Mouse (Mus musculus) ovary, postnatal 14 days (tissue): Measurements from ENCODE around the gene Col13a1.

ENCODE experiments used
- DNase-seq: peaks from one replicate; pipeline ENCODE4 v3.0.0; 2022; ENCODE audit warnings: low spot score

The Col13a1 gene

DNA sequence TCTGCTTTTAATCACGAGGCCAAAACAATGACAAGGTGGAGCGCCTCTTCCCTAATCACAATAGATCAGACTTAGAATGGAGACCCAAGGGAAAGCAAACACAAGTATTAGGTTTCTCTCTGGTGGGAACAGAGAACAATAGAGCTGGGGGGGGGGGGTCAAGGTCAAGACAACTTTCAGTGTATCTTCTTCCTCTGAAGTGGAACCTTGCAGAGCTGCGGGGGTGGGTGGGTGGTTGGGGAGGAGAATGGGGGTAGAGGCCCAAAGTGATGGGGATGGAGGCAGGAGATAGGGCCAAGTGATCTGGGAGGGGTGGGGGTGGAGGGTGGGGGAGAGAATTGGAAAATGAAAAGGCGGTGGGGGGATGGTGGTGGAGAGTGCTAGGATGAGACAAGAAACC lies 149.9 kb downstream of the Col13a1 start:
- DNase-seq: no peak

DNA sequence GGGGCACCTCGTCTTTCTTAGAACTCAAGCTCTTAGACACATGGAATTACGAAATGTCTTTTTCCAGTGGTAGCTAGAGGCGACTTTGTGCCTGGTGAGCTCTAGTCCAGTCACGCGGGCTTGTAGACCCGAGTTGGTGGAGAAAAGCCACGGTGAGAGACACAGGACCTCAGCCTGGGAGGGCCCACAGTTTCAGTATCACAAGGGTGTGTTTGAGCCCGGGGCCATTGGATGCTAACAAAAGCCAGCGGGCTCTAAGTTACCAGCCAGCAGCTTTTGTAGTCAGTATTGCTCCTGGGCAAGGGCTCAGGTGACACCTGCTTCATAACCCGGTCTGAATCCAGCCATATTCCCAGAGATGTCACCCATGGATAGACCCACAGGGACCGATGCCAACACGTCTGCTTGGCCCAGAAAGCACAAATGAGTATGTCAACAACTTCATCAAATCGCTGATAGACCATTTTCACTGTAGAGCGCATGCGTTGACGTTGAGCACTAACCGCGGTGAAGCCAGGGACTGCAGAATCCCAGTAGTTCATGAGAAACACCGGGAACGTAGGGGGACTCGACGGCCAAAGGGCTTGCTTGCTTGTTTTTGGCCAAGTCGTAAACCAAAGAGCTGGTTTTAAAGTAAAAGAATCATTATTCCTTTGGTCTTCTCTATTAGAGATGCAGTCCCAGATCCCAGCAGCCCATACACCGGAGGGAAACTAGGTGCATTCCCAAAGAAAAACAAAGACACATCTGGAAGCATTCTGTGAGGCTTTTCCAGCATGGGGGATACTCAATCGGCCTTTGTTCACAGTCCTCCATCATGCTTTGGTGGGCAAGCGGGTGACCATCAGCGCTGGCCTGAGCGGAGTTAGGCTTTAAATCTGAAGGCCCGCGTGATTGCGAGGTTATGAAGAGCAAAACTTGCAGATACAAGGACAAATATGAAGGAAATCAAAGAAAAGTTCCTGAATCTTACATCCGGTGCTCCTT lies 150.7 kb downstream of the Col13a1 start:
- no peak for DNase-seq

DNA sequence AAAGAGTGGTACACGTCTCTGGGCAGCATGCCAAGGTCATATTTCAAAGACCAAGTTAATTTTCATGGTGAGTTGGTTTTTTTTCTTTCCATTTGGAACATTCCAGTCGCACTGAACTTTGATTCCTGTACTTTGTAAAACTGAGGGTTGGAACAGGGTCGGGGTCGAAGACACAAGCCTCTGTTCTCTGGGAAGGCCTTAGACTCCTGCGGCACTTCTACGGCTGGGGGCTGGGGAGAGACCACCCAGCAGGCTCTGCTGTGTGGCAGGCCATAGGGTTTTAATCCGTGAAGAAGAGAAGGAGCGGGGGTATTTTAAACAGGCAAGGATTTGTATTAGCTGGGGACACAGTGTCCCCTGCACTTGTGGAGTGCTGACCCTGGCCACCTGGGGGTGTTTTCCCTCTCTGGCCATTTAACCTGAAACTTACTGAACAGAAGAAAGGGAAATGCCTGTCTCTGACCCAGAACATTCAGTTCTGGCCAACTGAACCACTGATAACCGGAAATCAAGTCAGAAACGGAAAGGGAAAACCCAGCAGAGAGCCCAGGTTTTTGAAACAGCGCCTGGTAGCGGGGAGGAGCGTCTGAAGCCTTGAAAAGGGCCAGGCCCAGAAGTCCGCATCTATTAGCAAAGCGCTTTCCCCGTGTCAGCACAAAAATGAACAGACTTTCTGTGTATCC lies 152.0 kb downstream of the Col13a1 start:
- DNase-seq: no peak

DNA sequence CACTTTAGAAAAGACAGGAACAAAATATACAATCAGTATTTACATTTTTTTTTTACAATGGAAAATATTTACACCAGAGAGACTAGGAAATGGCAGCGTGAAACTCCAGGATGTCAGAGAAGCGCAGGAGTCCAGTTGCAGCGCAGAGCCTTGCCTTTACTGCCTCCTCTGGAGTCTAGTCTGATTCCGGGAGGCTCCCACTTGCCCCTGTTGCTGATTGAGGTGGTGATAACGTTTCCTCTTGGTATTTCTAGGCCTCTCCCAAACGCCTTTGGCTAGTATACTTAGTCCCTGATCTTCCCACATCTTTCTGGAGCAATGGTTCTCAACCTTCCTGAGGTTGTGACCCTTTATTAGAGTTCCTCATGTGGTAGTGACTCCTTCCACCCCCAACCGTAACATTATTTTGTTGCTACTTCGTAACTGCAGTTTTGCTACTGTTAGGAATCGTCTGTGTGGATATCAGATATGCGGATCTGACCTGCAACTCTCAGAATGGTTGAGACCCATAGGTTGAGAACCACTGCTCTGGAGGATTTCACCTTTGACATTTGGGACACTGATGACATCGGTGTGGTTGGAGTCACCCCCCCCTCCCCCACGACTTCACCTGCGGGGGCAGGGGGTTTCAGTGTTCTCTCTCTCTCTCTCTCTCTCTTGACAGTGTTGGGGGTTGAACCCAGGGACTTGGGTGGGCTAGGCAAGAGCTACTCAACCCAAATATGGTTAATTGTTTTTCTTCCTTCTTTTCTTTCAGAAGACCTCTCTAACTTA lies 152.7 kb downstream of the Col13a1 start:
- no peak for DNase-seq

DNA sequence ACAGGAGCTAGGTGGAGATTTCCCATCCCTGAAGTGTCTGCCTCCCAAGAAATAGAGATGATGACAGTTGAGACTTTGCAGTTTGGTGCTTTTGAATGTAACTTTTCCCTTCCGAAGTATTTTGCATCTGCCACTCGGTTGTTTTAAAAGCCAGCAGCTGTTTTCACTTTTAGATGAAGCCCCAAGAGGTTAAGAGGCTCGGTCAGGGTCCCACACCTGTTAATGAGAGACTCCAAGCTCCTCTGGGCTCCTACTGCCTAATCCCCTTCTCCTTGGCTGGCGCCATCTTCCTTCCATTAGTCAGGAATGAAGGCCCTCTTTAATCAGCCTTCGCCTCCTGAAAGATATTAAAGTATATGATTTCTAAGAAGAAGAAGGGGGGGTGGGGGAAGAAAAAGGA lies 153.4 kb downstream of the Col13a1 start:
- DNase-seq: no peak

DNA sequence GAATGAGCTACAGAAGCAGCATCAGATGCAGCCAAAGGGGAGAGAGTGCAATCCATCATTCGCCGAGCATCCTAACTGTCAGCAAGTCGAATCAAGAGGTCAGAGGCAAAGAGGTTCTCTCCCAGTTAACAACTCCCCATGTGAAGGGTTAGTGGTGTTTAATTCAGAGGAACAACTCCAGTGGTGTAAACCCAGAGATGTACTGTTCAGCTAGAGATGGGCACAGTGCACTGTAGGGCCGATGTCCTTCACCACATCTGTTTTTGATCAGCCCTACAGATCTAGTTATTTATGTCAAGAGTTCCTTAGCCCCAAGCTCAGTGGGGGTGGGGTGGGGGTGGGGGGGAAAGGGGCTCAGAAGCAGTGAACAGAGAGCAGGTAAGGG lies 155.2 kb downstream of the Col13a1 start:
- no peak for DNase-seq

DNA sequence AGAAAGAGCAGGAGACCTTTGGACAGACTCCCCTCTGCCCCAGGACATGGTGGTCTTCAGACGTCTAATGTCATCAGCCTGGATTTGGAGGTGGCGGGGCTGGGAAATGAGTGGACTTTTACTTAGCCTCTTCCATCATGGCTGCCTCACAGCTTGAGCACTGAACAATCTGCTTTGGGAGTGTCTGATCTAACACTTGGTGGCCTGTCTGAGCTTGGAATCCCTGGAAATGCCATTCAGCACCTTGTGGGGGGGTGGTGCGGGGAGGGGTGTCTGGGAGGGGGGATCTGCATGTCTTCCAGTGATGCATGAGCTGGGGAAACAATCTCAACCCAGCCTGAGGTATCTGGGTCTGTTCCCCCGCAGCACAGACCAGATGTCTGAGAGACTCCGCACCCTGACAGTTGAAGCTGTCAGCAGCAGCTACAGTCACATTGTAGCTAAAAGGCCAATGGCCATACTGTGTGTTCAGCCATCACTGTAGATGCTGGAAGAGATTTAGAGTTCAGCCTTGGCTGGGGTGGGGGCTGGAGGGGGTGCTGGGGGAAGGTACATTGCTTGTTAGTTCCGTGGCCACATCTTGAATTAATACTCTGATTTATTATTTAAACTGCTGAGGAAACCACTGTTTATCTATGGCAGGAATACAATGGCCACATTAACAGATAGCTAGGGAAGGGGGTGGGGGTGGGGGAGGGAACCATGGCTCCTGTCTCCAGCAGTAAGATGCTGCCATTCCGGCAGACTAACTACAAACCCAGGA lies 155.8 kb downstream of the Col13a1 start:
- DNase-seq: no peak

DNA sequence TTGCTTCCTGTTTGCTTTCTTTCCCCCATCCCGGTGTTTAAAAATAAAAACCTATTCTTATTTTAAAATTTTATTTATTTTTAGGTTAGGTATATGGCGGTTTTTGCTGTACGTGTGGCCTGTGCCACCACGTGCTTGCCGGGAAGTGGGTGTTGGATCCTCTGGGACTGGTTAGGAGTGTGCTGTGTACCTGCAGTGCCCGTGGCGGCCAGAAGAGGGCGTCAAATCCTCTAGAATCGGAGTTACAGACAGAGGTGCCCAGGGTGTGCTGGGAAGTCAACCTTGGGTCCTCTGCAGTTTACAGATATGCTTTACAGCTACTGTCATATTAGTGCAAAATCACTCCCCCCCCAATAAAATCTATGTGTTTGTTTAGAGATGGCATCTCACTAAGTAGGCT lies 158.9 kb downstream of the Col13a1 start:
- DNase-seq: no peak

DNA sequence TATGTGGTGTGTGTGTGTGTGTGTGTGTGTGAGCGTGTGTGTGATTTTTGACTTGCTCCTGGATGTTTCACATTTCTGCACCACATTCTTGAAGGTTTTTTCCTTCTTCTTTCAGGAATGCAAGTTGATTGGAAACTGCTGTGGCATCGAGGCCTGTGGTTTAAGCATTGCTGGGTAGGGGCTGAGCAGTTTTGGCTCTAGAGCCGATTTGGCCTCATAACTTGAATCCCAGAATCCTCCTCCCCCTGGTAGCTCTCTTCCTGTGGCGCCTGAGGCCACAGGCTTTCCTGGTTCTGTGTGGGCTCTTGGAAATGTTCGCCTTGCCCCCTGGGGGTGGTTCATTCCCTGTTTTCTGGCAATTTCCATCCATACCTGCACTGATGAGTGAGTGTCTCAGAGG lies 166.9 kb downstream of the Col13a1 start:
- no peak for DNase-seq

DNA sequence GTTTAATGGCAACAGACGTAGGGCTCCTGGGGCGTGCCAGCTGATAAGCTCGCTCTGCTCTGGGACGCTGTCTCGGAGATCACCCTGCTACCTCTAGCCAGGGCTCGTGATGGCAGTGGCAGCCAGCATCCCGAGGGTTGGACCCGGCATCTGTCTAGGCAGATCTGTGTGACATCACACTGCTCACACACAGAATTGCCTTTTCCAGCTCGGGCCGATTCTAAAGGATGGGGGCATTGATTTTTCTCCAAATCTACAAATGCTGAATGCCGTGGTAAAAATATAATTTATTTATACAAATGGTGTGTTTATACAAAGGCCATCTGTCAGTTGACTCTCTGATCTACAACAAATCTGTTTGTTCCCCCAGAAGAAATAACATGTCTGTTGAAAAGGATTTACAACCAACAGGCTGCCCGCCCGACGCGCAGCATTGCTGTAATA lies 180.8 kb downstream of the Col13a1 start:
- DNase-seq: no peak

DNA sequence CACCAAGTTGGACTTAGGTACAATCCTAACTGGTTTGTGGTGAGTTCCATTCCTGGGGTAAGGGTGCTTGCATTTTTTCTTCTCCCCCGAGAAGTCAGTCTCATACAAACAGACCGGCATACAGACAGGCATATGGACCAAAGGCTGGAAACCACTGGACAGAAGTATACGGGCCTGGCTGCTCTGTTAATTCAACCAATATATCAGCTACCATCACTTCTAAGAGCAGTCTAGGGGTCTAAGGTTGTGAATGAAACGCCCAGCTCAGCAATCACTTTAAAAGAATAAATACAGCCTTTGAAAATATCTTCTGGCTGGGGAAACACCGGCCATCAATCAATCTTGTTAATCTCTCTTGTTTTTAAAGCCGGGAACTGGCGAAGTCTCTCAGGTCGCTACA lies 183.4 kb downstream of the Col13a1 start:
- DNase-seq: no peak

DNA sequence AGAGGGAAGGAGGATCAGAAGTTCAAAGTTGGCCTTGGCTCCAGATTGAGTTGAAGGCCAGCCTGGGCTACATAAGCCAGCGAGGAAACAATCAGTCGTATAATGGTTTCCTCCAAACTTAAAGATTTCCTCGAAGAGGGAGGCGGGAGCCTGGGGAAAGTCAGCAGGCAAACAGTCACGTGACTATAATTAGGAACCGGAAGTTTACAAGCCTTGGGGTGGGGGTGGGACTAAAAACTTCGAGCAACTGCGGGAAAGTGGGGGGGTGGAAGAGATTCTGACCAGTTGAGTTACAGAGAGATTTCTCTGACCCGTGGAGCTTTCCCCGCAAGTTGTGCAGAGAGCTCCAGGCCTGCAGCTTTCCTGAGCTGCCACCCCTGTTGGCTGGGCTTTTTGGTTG lies 183.9 kb downstream of the Col13a1 start:
- no peak for DNase-seq

DNA sequence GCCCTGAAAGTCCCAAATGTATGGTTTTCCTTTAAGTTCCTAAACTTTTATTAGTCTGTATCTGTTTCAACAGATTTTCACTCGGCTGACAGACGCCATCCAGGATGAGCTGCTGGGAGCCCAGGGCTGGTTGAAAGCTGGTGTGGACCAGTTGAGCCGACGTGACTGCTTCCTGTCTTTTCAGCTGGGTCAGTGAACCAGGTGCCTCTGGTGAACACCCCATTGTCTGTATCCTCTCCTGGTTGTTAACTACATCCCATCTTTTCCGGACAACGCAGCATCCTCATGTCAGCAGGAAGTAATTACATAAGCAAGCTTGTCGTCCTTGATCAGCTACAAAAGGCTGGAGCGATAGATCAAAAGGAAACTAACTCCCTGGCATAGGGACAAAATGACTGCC lies 185.9 kb downstream of the Col13a1 start:
- no peak for DNase-seq

DNA sequence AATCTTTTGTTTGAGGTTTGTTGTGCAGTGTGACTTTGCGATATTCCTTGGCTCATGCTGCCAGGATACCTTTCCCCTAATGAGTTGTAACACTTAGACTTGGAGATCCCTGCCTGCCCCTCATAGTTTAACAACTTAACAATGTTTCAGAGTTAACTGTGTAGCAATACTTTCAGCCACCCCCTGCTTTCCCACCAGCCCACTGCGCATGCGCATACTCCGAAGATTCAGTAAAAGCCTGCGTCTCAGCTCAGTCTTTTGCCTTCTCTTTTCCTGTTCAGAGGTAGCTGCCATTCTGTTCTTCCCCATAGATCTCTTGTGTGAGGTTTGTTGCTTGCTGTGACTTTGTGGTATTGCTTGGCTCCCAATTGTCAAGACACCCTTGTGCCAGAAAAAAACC lies 190.4 kb downstream of the Col13a1 start:
- DNase-seq: no peak
